Mouse (Mus musculus): ENCODE results near the gene Olfr1358.
A peak's percentile ranks its signal among the peaks of the same experiment; 100 is the strongest.

The Olfr1358 gene

DNA sequence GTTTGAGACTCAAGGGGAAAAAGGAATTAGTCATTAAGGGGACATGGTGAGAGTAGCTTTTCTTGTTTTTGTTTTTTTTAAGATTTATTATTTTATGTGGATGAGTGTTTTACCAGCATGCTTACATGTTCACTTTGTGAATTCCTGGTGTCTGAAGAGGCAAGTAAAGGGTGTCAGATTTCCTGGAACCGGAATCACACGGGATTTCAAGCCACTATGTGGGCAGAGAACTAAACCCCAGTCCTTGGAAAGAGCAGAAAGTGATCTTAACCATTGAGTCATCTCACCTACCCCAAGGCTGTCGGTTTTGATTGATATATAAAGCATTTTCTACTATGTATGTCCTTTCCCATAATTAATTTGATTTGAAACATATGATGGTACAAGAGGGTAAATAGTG is 52.5 kb downstream of the Olfr1358 start:
- peak; percentile 70 for DNase-seq (ENCODE audit: low read depth)

All from NIH3T3 (cell line).